Mouse (Mus musculus): ENCODE data around the gene Sun2.

DNA sequence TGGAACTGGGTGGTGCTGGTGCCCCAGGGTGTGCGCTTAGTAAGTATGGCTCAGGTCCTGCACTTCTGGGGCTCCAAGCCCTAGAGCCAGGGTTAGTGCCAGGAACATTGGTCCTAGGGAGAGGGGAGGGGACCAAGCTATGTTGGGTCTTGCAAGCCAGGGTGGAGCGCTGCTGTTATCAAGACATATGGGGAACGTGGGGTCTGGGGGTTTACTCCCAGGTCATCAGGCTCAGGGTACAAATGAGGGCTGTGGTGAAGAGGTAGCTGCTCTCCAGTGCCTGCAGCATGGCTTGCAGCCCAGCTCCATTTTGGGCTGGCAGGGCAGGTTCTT, 11.1 kb upstream of the Sun2 start:
- TF ChIP-seq CTCF (IDR thresholded peaks at IDR 0.05) = no peak
- no peak for TF ChIP-seq EP300 (IDR thresholded peaks at IDR 0.05; ENCODE audit: insufficient read depth, low read depth, low read length)
- no peak for TF ChIP-seq POLR2A (IDR thresholded peaks at IDR 0.05; ENCODE audit: insufficient read depth, low read depth, low read length)

All from heart, adult 2 months (tissue).